Mouse (Mus musculus): ENCODE data around the gene Btnl10.
"Not testable (repeated sequence)": the region's sequence is repeated elsewhere in the genome, so short reads cannot be mapped to it uniquely, and the experiment has no call there.

Gene Btnl10

GRCm38 (mm10) chr11:58930254-58930653 is 12.5 kb downstream of the Btnl10 start:
- DNase-seq (ENCODE audit: low spot score): no peak

GRCm38 (mm10) chr11:58931576-58931975 is 13.9 kb downstream of the Btnl10 start:
- no peak for DNase-seq (ENCODE audit: low spot score)

DNA sequence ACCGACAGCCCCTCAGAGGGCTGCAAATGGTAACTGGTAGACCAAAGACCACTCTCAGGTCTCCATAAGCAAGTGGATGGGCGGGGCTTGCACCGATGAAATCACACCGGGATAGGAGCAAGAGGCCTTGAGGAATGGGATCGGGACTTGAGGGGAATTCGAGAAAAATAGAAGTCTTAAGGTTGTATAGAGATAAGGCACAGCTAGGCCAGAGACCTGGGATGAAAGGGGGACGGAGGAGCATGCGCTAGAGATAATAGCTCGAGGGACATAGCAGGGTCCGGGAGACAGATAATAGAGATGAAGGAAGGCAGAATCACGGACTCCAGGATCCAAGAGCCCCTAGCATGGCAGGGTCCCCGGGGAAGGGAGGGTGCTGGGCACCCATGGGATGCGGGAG is 20.2 kb downstream of the Btnl10 start:
- peak; percentile 71 for DNase-seq (ENCODE audit: low spot score)

DNA sequence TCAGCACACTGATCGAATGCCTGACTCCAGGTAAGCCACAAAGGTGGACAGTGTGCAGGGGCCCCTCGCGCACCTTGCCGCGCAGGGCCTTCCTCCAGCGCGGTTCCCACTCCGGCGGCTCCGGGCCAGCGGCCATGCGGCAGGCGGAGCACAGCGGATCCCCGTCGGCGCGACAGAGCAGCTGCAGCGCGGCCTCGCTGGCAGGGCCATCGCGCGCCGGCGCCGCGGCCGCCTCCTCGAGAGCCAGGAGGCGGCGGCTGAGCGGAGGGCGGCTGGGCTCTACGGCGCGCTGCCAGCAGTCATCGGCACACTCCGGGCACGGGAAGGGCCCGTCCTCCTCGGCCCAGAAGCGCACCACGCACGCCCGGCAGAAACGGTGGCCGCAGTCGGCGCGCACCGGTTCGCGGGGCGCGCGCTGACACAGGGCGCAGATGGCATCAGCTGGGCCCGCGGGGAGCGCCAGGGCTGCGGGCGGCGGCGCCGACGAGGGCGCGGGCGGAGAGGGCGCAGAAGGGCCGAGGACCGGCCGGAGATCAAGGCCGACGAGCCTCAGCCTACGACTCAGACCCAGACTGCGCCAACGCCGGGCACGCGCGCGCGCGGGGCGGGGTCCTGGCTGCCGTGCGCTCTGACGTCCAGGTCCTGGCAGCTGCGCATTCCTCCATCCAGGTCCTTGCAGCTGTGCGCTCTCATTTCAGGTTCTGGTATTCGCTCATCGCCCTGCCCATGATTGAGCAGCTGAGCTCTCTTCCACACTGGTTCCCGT is 20.8 kb downstream of the Btnl10 start, which contains the start of gene Rnf187:
Gene Rnf187 (minus strand): TSS at position 595 of the 766 bp plus-strand sequence.
- DNase-seq (ENCODE audit: low spot score): peak; percentile 96

- no peak for DNase-seq (ENCODE audit: low spot score)
Measured at GRCm38 (mm10) chr11:58939088-58939439, 21.4 kb downstream of the Btnl10 start.

- DNase-seq (ENCODE audit: low spot score): no peak
Measured at GRCm38 (mm10) chr11:58944136-58944535, 26.4 kb downstream of the Btnl10 start.

- DNase-seq (ENCODE audit: low spot score): no peak
Measured at GRCm38 (mm10) chr11:58947306-58947705, 29.6 kb downstream of the Btnl10 start.

DNA sequence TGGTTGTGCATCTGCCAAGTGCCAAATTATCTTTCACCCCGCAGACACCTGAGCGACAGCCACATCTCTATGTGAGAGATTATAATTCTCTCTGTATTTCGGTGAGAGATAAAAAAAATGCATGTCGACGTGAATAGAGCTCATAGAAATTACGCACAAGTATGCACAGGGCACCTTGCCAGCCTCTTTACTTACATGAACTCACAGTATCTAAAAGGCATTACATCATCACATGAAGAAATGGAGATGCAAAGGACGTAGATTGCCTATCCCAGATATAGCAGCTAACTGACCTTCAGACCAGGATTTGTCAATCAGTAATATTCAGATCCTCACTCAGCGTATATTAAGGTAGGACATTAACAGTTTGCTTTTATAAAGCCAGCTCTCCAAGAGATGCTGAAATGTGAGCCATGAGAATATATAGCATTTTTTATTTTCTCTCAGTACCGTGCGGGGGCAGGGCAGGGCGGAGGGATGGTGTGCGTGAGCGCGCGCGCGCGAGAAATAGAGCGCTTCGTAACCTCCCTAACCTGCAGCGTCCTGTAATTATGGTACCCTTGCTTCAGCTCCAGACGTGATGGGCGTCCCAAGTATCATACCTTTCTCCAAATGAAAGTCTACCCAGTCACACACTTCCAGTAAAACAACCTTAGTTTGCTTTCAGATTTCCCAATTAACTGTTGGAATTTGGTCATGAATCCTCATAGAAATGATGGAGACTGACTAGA is 30.3 kb downstream of the Btnl10 start:
- DNase-seq (ENCODE audit: low spot score): peak; percentile 49

GRCm38 (mm10) chr11:58948542-58949479 is 31.1 kb downstream of the Btnl10 start, which contains the start of gene Hist3h2ba:
TSS of gene Hist3h2ba (plus strand) at chr11:58948920.
- DNase-seq (ENCODE audit: low spot score): peak; percentile 92

- peak; percentile 79 for DNase-seq (ENCODE audit: low spot score)
Measured at GRCm38 (mm10) chr11:58949480-58950431, 32.0 kb downstream of the Btnl10 start.

DNA sequence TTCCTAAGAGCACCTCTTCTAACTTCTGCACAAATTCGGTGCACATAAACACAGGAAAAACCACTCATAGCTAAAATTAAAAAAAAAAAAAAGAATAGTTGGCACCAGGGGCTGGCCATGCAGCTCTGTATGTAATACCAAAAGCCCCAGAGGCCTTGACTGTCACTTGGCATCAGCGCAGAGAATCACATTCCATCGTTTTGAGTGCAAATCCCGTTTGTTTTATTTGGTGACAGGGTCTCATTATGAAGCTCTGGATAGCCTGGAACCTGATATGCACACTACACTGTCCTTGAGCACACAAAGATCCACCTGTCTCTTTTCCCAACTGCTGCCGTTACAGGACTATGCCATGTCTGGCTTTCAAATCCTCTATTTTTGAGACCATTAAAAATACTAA is 33.5 kb downstream of the Btnl10 start:
- DNase-seq (ENCODE audit: low spot score): no peak

DNA sequence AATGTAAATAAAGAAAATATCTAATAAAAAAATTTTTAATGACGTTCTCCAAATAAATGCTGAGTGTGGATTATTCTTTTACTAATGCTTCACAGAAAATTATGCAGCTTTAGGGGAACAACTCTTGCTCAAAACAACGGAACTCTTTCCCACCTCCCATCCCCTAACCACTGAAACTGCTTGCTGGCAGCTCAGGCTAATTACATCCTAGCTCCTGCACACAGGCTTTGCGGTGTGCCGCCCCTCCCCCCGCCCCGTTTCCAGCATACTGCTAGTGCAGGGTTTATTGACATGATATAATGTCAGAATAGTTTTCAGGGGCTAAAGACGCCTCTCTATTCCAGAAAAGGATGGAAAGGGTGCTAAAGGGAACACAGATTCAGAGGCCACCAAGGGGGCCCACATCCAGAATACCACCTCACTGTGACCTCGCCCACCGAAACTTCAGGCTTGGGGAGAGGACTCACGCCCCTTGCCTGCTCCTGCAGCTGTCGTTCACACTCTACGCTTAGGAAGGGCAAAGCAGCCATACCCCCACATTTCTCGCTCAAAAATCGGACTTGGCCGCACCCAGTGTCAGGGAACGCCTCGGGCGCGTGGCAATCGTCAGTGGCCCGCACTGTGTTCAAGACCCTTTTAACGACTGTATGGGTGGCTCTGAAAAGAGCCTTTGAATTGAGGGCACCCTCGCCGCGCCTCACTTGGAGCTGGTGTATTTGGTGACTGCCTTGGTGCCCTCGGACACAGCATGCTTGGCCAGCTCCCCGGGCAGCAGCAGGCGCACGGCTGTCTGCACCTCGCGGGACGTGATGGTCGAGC is 35.9 kb downstream of the Btnl10 start:
- DNase-seq (ENCODE audit: low spot score): peak; percentile 78

GRCm38 (mm10) chr11:58954170-58954419 is 36.4 kb downstream of the Btnl10 start:
- not testable (repeated sequence) for DNase-seq (ENCODE audit: low spot score)

GRCm38 (mm10) chr11:58954420-58955142 is 36.9 kb downstream of the Btnl10 start, which contains the start of the genes Hist3h2a and Trim17:
TSS of gene Hist3h2a (plus strand) at chr11:58954685.
TSS of gene Trim17 (plus strand) at chr11:58954685.
- peak; percentile 99 for DNase-seq (ENCODE audit: low spot score)

DNA sequence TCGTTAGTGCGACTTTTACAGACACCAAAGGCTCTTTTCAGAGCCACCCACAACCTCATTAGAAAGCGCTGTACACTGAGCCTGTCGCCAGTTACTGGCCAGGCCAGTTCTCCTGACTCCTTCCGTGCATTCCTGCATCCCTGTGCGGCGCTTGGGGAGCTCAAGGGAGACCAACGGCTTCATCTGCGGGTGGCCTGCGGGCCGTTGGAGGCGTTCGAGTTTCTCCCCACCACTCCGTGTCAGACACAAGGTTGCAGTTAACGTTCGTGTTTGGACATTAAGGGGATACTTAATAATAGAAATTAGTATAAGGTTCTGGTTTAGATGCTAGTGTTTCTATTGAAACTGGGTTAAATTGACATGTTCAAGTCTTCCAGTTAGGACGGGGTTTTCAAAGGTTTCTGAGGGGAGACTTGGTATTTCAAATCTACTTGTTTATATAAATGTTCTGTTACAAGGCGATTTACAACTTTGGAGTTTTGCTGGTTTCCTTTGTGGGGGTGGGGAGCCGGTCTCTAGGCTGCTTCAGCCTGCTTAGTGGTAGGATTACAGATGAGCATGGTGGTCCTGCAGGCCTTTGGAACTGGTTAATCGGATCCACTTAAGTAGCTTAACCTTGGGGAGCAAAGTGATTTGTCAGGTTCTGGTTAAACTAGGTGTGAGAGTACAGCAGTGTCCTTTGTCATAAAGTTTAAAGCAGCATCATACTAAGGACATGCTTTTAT is 37.6 kb downstream of the Btnl10 start:
- peak; percentile 65 for DNase-seq (ENCODE audit: low spot score)

DNA sequence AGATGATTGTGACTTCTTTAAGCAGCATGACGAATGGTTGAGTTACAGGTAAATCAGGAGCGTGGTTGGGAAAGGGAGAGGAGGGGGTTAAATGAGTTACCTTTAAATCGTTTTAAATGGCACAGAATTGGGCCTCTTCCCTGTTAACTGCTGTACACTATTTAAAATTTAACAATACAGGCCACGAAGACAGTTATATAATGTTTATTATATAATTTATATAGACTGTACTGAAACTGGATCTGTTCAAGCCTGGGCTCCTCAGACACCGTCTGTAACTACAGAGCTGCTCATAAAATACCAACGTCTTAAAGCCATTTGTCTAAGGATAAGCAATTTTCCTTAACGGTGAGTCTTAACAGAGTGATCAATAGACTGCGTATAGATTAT is 38.2 kb downstream of the Btnl10 start:
- DNase-seq (ENCODE audit: low spot score): no peak

DNA sequence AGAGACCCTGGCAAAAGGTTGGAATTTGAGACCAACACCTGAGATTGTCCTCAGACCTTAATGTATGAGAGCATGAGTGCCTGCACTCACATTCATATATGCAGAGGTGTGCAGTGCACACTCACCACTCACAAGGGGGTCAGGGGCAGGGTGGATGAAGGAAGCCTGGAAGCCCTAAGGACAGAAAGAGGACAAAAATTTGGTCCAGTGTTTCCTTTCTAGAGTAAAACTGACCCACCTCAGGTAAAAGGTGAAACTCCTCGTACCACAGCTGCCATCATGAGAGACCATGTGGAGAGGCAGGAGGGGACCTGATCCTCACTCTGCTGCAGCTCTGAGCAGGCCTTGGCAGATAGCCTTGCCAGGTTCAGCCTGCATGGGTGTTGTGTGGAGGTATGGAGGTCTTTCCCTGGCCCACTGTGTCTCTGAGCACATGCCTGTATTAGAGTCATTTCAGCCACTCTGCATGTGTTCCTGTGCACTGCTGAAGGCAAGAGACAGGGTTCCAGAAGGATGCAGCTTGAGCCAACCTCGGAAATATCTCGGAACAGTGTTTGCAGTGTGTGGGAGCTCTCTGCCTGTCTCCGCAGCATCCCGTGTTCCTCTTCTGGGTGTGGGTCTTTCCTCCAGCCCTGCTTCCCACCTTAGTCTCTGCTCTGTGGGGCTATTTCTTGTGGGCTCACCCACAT is 39.7 kb downstream of the Btnl10 start:
- DNase-seq (ENCODE audit: low spot score): no peak

DNA sequence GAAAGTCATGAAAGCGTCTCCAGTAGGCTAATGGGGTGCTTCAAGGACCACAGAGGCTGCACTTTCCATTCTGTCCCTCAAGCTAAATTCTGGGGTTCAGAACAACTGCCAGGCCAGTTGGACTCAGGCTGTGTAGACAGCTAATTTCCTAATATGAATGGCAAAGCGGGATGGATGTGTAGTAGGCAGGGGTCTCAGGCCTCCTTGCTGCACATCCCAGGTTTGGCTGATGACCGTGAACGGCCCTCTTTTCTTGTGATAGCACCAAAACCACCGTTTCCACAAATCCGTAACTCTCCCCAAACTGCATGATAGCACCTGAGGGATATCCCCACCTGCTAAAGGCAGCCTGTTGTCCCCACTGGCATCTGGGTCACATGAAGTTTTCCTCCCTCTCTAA is 40.8 kb downstream of the Btnl10 start:
- no peak for DNase-seq (ENCODE audit: low spot score)

Data from embryo, embryonic 10.5 days (tissue).